Comparison of ENCODE assay signal across 8 mouse cellular contexts in genomic region chr11:116490232-116491107, GRCm38 (mm10). TPM values are rescaled to one million over a fixed set of nuclear protein-coding genes. Genes with fewer than 3 reads are reported as not detected.
DNase-seq lines count a peak whose midpoint lies in the region; ATAC-seq and TF ChIP-seq lines count a peak whose summit lies in the region.

No protein-coding gene starts in this region.

- TF ChIP-seq CTCF in olfactory bulb, adult 2 months (IDR thresholded peaks at IDR 0.05; ENCODE audit: insufficient read depth, low read depth, low read length), result no peak

- DNase-seq in MN1 (ENCODE audit: low spot score), result peak; percentile 91
- DNase-seq in cerebellum, adult 8-10 months, result peak; percentile 85
- peak; percentile 85 for DNase-seq in forelimb bud, embryonic 11.5 days (ENCODE audit: low read depth, low spot score)
- DNase-seq in layer of hippocampus, adult 8-10 months (ENCODE audit: low spot score in 2 of 2), result peak; percentile 69 to 81
- peak; percentile 75 to 78 for DNase-seq in thymus, adult 18-20 months

- peak; percentile 60 for TF ChIP-seq POLR2A in olfactory bulb, adult 2 months (IDR thresholded peaks at IDR 0.05; ENCODE audit: insufficient read depth, low read depth, low read length)

- ATAC-seq in hematopoietic stem cell, adult 5-6 weeks (replicated peaks in 1 of 2; ENCODE audit: insufficient read depth in 1 of 2, low FRiP score in 2 of 2, low TSS enrichment in 1 of 2, low read depth in 1 of 2, poor library complexity in 2 of 2, severe bottlenecking in 2 of 2), result peak; percentile 77 to 83
- ATAC-seq in lung, embryonic 15.5 days (ENCODE audit: borderline replicate concordance, extremely low read depth, low FRiP score, low TSS enrichment), result peak; percentile 87

- peaks cover 26% of the 10 kb centered on the region for H3K36me3 ChIP-seq in lung, embryonic 15.5 days

- peak overlapping the region; percentile 72 for H3K4me2 ChIP-seq in lung, embryonic 15.5 days

- H3K9ac ChIP-seq in lung, embryonic 15.5 days, result peak overlapping the region; percentile 99

- WGBS in lung, embryonic 15.5 days, result under 1% methylated on average over 60 of the region's 62 CpGs
- WGBS in olfactory bulb, adult 2 months, result under 1% methylated on average over 61 of the region's 62 CpGs

- no peaks in the 10 kb centered on the region; the same call in 1 of the 2 replicates for H3K9me3 ChIP-seq in lung, embryonic 15.5 days

- H3K4me1 ChIP-seq in lung, embryonic 15.5 days, result peaks cover 24% of the 10 kb centered on the region
- H3K4me1 ChIP-seq in olfactory bulb, adult 2 months (ENCODE audit: control insufficient read depth, insufficient read depth, low read length), result peaks cover 20% of the 10 kb centered on the region

- no peaks in the 10 kb centered on the region for H3K27me3 ChIP-seq in lung, embryonic 15.5 days

- H3K4me3 ChIP-seq in lung, embryonic 15.5 days, result peak overlapping the region; percentile 99
- H3K4me3 ChIP-seq in olfactory bulb, adult 2 months (ENCODE audit: insufficient read depth, low read depth, low read length), result peak overlapping the region; percentile 86

- H3K27ac ChIP-seq in lung, embryonic 15.5 days, result peak overlapping the region; percentile 95
- peak overlapping the region; percentile 92 for H3K27ac ChIP-seq in olfactory bulb, adult 2 months (ENCODE audit: insufficient read depth, low read depth, low read length)

RNA-seq across cellular contexts. Expression of gene Prpsap1, which starts 3.5 kb away (rescaled TPM):
- total RNA-seq in hematopoietic stem cell, adult 5-6 weeks (2017), result 29.8 and 51.3 TPM in 2 replicates
- total RNA-seq in layer of hippocampus, adult 8-10 months (2022), result 100 to 1,000 TPM in 1 of 4 experiments, 10 to 100 TPM in 3; 83.2 to 104 (median 89.6) TPM
- polyA plus RNA-seq in lung, embryonic 15.5 days (2015; fragmentation: Nextera tagmentation; extraction: Ambion mirVana), result 180 and 187 TPM in 2 replicates
- polyA plus RNA-seq in olfactory bulb, adult 2 months (2012; ENCODE audit: insufficient read depth, insufficient read length, low replicate concordance, missing spikeins), result not detected in 2 replicates

RNA-seq across cellular contexts. Expression of gene Qrich2, which starts 24.4 kb away (rescaled TPM):
- total RNA-seq in hematopoietic stem cell, adult 5-6 weeks (2017), result not detected in 2 replicates
- under 1 TPM in 1 of 4 experiments, not detected in 3; 0.14 TPM for total RNA-seq in layer of hippocampus, adult 8-10 months (2022)
- polyA plus RNA-seq in lung, embryonic 15.5 days (2015; fragmentation: Nextera tagmentation; extraction: Ambion mirVana), result 0.08 TPM in 1 of 2 replicates, not detected in the other
- polyA plus RNA-seq in olfactory bulb, adult 2 months (2012; ENCODE audit: insufficient read depth, insufficient read length, low replicate concordance, missing spikeins), result not detected in 2 replicates

RNA-seq across cellular contexts. Expression of gene Sphk1, which starts 40.3 kb away (rescaled TPM):
- 3.3 and 19.6 TPM in 2 replicates for total RNA-seq in hematopoietic stem cell, adult 5-6 weeks (2017)
- total RNA-seq in layer of hippocampus, adult 8-10 months (2022), result 1 to 10 TPM; 2.8 to 3.6 (median 2.9) TPM
- polyA plus RNA-seq in lung, embryonic 15.5 days (2015; fragmentation: Nextera tagmentation; extraction: Ambion mirVana), result 6.2 and 6.9 TPM in 2 replicates
- polyA plus RNA-seq in olfactory bulb, adult 2 months (2012; ENCODE audit: insufficient read depth, insufficient read length, low replicate concordance, missing spikeins), result not detected in 2 replicates

RNA-seq across cellular contexts. Expression of gene Ubald2, which starts 56.6 kb away (rescaled TPM):
- 51.5 and 101 TPM in 2 replicates for total RNA-seq in hematopoietic stem cell, adult 5-6 weeks (2017)
- 10 to 100 TPM; 28.6 to 30.4 (median 29.5) TPM for total RNA-seq in layer of hippocampus, adult 8-10 months (2022)
- 37.2 and 41.7 TPM in 2 replicates for polyA plus RNA-seq in lung, embryonic 15.5 days (2015; fragmentation: Nextera tagmentation; extraction: Ambion mirVana)
- not detected in 2 replicates for polyA plus RNA-seq in olfactory bulb, adult 2 months (2012; ENCODE audit: insufficient read depth, insufficient read length, low replicate concordance, missing spikeins)

Comparison
In these comparisons a context has a peak if more than half of its experiments do, and no peak if none do; other contexts are left out.
1. Peak in every context shown above with its lines: DNase-seq, ATAC-seq, H3K4me3 ChIP-seq and H3K27ac ChIP-seq.